Mouse (Mus musculus): ENCODE data around the gene Ccl6.

The Ccl6 gene

DNA sequence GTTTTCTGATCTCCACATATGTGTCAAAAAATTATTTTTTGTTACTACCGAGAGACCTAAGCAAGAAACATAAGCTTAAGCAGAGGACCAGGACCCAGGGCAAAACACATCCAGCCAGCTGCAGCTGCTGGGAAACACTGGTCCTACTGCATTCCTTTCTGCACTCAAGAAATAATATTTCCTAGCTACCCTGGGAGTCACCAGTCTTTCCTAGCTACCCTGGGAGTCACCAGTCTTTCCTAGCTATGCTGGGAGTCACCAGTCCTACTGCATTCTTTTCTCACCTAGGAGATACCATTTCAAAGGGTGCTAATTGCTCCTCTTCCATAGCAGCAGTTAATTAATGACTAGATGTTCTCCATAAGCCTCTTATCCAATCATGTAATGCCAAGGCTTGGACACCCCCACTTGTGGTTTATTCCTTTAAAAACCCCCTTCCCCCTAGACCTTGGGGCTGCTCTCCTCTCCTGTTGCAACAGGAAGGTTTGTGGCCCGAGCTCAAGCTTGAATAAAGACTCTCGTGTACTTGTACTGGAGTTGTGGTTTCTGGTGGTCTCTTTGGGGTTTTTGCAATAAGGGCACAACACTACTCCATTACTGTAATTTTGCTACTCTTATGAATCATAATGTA, 5.4 kb upstream of the Ccl6 start:
- in situ Hi-C loops (cut with MboI; ENCODE audit: low sequenced_read_pairs), result no loop called here

GRCm38 (mm10) chr11:83597796-83598195, 4.9 kb upstream of the Ccl6 start:
- in situ Hi-C loops (cut with MboI; ENCODE audit: low sequenced_read_pairs), result no loop called here

GRCm38 (mm10) chr11:83595669-83596455, 3.0 kb upstream of the Ccl6 start:
- in situ Hi-C loops (cut with MboI; ENCODE audit: low sequenced_read_pairs), result no loop called here

DNA sequence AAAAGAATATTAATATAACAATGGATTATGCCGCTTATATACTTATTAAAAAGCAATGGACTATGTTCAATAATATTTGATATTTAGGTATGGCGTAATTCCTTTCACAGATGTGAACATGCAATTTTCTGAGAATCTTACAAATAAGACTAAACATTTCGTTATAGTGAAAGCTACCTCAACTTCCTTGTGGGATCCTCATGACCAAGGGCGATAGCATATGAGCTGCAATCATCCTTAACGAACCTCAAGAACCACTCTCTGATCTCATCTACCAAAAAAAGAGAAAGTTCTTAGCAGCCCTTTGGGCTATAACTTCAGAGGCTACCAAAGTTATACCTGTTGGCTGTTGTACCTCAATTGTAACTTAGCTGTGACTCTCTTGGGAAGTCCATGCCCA, 566 bp upstream of the Ccl6 start:
- in situ Hi-C loops (cut with MboI; ENCODE audit: low sequenced_read_pairs), result no loop called here

DNA sequence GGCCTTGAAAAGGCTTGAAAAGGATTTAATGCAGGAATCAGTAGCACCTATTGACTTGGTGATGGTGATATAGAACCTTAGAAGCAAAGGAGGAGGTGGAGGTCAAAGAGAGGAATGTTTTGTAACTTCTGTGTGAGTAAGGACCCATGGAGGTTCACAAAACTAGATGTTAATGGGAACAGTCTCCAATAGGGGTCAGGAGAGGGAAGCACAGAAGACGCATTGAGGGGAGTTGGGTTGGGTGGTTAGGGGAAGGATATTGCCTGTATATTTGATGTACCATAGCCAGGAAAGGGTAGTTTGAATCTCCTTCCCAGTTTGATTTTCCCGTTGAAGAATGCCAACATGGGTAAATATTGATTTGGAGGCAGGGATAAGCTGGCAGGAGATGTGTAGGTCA, 8.7 kb downstream of the Ccl6 start:
- in situ Hi-C loops (cut with MboI; ENCODE audit: low sequenced_read_pairs), result no loop called here

GRCm38 (mm10) chr11:83583450-83583754, 9.5 kb downstream of the Ccl6 start:
- in situ Hi-C loops (cut with MboI; ENCODE audit: low sequenced_read_pairs), result no loop called here

DNA sequence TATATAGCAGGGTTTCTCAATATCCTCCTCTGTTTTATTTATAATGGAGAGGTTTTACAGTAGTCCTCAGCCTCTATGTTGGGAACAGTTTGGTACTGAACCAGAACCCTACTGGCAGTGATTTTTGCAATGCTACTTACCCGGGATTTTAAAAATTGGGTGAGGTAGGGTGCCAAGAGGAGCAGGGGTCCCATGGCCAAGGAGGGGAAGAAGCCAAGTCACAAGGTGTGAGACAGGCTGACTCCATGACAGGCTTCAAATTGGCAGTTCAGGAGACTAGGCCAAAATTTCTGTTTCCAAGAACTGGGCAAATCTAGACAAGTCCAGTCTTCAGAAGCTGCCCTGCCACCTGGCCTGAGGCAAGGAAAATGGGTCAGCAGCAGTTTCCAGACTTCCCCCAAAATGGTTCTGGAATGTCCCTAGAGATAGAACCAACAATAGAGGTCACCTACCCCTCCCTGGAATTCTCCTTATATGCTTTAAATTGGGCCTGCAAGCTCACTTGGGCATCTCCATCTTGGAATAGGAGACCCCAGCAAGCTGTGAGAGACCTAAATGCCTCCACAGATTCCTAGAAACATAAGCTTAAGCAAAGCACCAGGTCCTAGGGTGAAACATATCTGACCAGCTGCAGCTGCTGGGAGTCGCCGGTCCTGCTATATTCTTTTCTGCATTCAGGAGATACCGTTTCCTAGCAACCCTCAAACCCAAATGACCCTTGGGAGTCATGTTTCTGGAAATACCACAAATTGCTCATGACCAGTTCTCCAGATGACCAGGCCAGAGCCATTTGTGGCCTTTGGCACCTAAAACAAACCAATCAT, 10.0 kb downstream of the Ccl6 start:
- in situ Hi-C loops (cut with MboI; ENCODE audit: low sequenced_read_pairs), result no loop called here

DNA sequence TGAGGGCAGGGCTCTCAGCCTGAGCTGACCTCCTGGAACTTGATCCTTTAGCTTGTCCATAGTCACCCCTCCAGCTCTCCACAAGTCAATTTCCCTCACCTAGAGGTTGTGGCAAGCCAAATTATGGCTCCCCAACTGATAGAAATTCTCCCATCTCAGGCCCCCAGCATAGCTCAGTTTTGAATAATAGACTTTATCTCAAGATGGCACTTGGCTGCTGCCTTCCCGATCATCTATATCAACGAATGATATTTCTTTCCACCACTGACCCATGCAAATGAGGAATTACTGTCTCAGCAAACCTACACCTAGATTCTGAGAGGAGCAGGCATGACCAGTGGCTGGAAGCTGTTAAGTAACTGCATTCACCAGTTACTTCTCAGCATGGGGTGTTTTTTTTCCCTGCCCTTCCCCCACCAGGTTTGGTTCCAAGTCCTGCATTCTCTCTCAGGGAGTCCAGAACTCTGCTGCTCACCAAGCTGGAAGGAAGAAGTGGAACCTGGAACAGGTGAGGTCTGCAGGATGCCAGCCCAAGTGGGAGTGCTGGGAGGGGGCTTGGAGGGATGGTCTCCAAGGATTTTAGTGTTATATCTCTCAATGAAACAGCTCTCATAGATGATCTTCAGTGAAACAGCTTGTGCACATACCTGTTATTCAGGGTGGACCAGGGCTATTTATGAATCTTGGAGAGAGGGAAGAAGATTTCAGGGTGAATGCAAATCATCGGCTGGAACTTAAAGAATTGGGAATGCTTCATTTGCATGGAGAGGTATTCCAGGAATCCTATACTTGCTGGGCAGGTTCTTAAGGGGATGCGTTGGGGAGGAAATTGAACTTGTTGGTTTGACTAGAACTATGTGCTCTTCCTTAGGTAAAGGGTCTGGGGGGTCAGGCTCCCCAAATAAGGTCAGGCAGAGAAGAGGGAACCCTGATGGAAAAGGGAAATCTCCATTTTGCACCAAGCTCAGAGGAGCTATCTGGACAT, 11.0 kb downstream of the Ccl6 start:
- in situ Hi-C loops (cut with MboI; ENCODE audit: low sequenced_read_pairs), result no loop called here

DNA sequence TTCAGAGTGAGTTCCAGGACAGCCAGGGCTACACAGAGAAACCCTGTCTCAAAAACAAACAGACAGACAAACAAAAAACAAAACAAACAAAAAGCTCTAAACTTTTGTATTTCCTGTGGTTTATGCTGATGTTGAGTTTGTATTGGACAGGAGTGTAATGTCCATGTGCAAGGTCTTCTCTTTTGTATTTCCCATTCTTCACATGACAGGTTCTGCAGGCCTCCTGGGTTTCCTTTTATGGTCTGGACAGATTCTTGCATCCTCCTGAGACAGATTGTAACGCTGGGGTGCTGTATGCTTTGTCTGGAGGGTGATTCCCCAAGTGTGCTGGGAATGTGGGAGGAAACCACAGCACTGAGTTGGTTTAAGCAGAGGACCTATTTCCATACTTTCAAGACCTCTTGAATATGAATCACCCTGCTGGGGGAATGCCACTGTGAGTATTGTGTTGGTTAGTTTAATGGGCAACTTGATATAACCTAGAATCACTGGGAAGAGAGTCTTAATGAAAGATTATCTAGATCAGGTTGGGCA, 12.1 kb downstream of the Ccl6 start:
- in situ Hi-C loops (cut with MboI; ENCODE audit: low sequenced_read_pairs), result no loop called here

- in situ Hi-C loops (cut with MboI; ENCODE audit: low sequenced_read_pairs), result no loop called here
Observed at GRCm38 (mm10) chr11:83578999-83579398, 13.9 kb downstream of the Ccl6 start.

GRCm38 (mm10) chr11:83578186-83578760, 14.6 kb downstream of the Ccl6 start, which contains the start of gene Ccl9:
TSS of gene Ccl9 (minus strand) at chr11:83578636.
- in situ Hi-C loops (cut with MboI; ENCODE audit: low sequenced_read_pairs), result no loop called here

GRCm38 (mm10) chr11:83576927-83577555, 15.8 kb downstream of the Ccl6 start:
- in situ Hi-C loops (cut with MboI; ENCODE audit: low sequenced_read_pairs), result no loop called here

- in situ Hi-C loops (cut with MboI; ENCODE audit: low sequenced_read_pairs), result no loop called here
Observed at GRCm38 (mm10) chr11:83572834-83573233, 20.1 kb downstream of the Ccl6 start.

- in situ Hi-C loops (cut with MboI; ENCODE audit: low sequenced_read_pairs), result no loop called here
Observed at GRCm38 (mm10) chr11:83572223-83572622, 20.7 kb downstream of the Ccl6 start.

DNA sequence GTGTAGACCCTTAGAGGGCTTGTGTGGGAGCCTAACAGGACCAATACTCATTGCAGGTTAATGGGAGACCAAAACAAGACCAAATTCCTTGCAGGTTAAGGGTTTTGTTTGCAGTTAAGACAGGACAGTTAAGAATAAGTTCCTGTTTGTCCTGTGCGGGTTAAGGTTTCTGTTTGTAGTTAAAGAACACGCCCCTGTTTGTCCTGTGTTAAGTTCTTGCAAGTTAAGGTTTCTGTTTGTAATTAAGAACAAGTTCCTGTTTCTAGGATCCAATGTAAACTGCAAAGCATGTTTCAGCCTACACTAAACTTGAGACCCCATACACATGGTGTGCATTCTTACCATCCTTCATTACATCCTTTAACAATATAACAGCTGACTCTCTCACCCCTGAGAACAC, 22.7 kb downstream of the Ccl6 start:
- in situ Hi-C loops (cut with MboI; ENCODE audit: low sequenced_read_pairs), result no loop called here

- in situ Hi-C loops (cut with MboI; ENCODE audit: low sequenced_read_pairs), result loop anchor here (5.0 to 10.0 kb wide), 2 partner anchors 63 to 176 kb away; partner anchors contain the start of gene Wfdc21
Observed at GRCm38 (mm10) chr11:83569249-83569648, 23.6 kb downstream of the Ccl6 start.

- in situ Hi-C loops (cut with MboI; ENCODE audit: low sequenced_read_pairs), result loop anchor here (5.0 to 10.0 kb wide), 2 partner anchors 64 to 176 kb away; partner anchors contain the start of gene Wfdc21
Observed at GRCm38 (mm10) chr11:83568786-83569185, 24.1 kb downstream of the Ccl6 start.

GRCm38 (mm10) chr11:83568061-83568460, 24.8 kb downstream of the Ccl6 start:
- in situ Hi-C loops (cut with MboI; ENCODE audit: low sequenced_read_pairs), result loop anchor here (5.0 to 10.0 kb wide), 2 partner anchors 64 to 177 kb away; partner anchors contain the start of gene Wfdc21

DNA sequence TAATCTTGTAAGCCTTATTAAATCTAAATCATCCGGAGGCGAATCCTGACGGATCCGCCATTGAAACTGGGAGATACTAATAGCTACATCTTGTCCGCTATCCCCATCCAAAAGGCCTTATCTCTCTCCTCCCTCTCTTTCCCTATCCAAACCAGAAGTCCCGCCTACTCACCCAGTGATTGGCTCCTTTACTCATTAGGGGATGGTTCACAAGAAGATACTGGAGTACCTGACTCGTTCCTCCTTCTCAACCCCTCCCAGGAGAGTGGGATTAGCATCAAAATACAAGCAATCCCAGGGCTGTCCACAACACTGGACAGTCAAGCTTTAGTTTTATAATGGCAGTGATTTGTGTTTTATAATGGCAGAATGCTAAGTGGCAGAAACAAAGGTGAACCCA, 25.6 kb downstream of the Ccl6 start:
- in situ Hi-C loops (cut with MboI; ENCODE audit: low sequenced_read_pairs), result loop anchor here (5.0 to 10.0 kb wide), 2 partner anchors 65 to 177 kb away; partner anchors contain the start of gene Wfdc21
